Mouse (Mus musculus): ENCODE measurements at regions not wholly inside any gene's neighbourhood (a gene's known extent, or its start where the extent isn't known, plus 50 kb on each side); places are given as distances from the start of the nearest gene placed in this dataset.

GRCm38 (mm10) chr9:113212389-113212788 is 495.7 kb downstream of the Pdcd6ip start:
- TF ChIP-seq CTCF (IDR thresholded peaks at IDR 0.05; ENCODE audit: low read depth, low read length) (no peak), POLR2A (IDR thresholded peaks at IDR 0.05; ENCODE audit: insufficient read depth, low read length) (no peak)

Data from ES-Bruce4 (cell line).